ENCODE assay signal across 8 mouse cellular contexts in genomic region chr13:46810098-46810497, GRCm38 (mm10).
DNase-seq lines count a peak whose midpoint lies in the region; ATAC-seq lines count a peak whose summit lies in the region.

No protein-coding gene starts in this region.

- no peak overlapping the region for H3K9ac ChIP-seq in kidney, embryonic 15.5 days

- no peak overlapping the region for H3K4me3 ChIP-seq in kidney, embryonic 15.5 days (replicated peaks)

- peaks cover 58% of the 10 kb centered on the region for H3K36me3 ChIP-seq in kidney, embryonic 15.5 days

- H3K9me3 ChIP-seq in kidney, embryonic 15.5 days (replicated peaks), result no peaks in the 10 kb centered on the region

- H3K27ac ChIP-seq in kidney, embryonic 15.5 days, result no peak overlapping the region

- no peaks in the 10 kb centered on the region for H3K27me3 ChIP-seq in kidney, embryonic 15.5 days

- ATAC-seq in kidney, embryonic 15.5 days (replicated peaks; ENCODE audit: low FRiP score), result no peak
- 0 out of 2 replicates have a peak, but pooled peaks have one; percentile 40 for ATAC-seq in megakaryocyte, adult 5-6 weeks (ENCODE audit: poor library complexity, severe bottlenecking)

- H3K4me2 ChIP-seq in kidney, embryonic 15.5 days, result no peak overlapping the region

- 91% methylated on average over 12 of the region's 12 CpGs for WGBS in kidney, embryonic 15.5 days

- H3K4me1 ChIP-seq in kidney, embryonic 15.5 days, result peaks cover 3% of the 10 kb centered on the region; the same call in 1 of the 2 replicates

- DNase-seq in kidney, adult 18-20 months, result peak; percentile 10
- peak; percentile 86 for DNase-seq in 416B (ENCODE audit: low read depth)
- peak; percentile 48 for DNase-seq in Muller cell, postnatal 12 days (ENCODE audit: inconsistent ontology term)
- peak; percentile 52 for DNase-seq in cerebellum, adult 9-10 months
- peak; percentile 43 to 78 for DNase-seq in heart, postnatal 10 days
- no peak for DNase-seq in ovary, adult 18-20 months (ENCODE audit: low spot score)

- intact Hi-C loops in heart, postnatal 10 days (cut with DNase I), result loop anchor here (10.0 kb wide), 1 partner anchor 475 kb away; no protein-coding TSS in a partner anchor
